Mouse (Mus musculus) bone marrow macrophage, adult 2 months (primary cell): ENCODE measurements around the gene Cyp46a1. TPM values are rescaled to one million over a fixed set of nuclear protein-coding genes. Genes with fewer than 3 reads are reported as not detected.

ENCODE experiments used
- H3K27ac ChIP-seq: 2 replicates; pipeline ENCODE4 v1.5.1; 2012; ENCODE audit warnings: low read depth, low read length; ENCODE audit not compliant: insufficient read depth
- H3K4me1 ChIP-seq: 2 replicates; pipeline ENCODE4 v1.6.1; 2012; ENCODE audit warnings: low read length; ENCODE audit not compliant: control insufficient read depth, insufficient read depth
- H3K4me3 ChIP-seq: 2 replicates; pipeline ENCODE4 v1.5.1; 2012; ENCODE audit warnings: mild to moderate bottlenecking, low read length, moderate library complexity; ENCODE audit not compliant: insufficient read depth
- CTCF ChIP-seq: IDR thresholded peaks from 2 replicates; pipeline ENCODE4 v1.5.1; 2012; ENCODE audit warnings: low read depth, mild to moderate bottlenecking, low read length, moderate library complexity
- POLR2A ChIP-seq: IDR thresholded peaks from 2 replicates; pipeline ENCODE4 v1.6.1; 2012; ENCODE audit warnings: mild to moderate bottlenecking, low read depth, low read length, borderline replicate concordance
- polyA plus RNA-seq: library from polyadenylated mRNA; stranded (reverse); fragments of >200 nt; gene quantifications from 2 replicates; pipeline ENCODE4 v1.2.4, GENCODE M21; 2012; ENCODE audit not compliant: missing spikeins, insufficient read depth, insufficient read length

The Cyp46a1 gene
- polyA plus RNA-seq, 1 experiment, result 0.36 TPM

DNA sequence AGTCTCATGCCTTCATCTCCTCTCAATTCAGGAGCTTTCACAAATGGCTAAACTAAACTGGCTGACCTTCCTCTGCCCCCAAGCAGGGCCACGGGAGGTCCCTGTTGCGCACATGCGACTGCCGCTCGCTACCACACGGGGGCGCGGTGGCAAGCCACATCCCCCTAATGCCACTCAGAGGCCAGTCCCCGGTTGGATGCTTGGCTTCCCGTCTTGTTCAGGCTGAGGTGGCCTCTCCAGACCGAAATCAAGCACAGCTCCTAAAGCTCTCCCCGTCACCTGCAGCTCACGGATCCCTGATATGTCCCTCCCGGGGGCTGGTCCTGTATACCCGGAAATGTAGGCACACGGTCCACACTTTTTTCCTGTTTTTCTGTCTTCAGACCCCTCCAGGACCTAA is 1.1 kb upstream of the Cyp46a1 start:
- peaks cover 5% of the 10 kb centered on the region; the same call in 1 of the 2 replicates for H3K4me1 ChIP-seq
- H3K4me3 ChIP-seq, result peak overlapping the region; percentile 39
- TF ChIP-seq POLR2A, result no peak
- TF ChIP-seq CTCF, result peak; percentile 86
- H3K27ac ChIP-seq, result no peak overlapping the region

DNA sequence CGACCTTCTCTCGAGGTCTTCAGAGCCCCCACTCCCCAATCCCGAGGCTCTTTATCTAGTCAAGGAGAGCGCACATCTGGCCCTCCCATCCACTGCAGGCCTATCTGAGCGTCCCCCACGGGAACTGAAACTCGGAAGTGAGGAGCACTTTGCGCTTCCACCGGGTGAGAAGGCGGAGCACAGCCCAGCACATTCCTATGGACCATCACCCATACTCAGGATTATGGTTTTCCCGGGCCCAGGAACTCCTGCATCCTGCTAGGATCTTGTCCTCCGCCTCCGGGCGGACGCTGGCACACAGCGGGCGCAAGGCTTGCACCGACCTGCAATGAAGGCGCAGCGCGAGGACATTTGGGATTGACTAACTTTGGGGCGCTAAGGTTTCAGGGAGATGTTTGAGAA is 699 bp upstream of the Cyp46a1 start:
- Histone ChIP-seq H3K27ac (peak overlapping the region; percentile 24; the same call in 1 of the 2 replicates), H3K4me3 (peak overlapping the region; percentile 39), H3K4me1 (peaks cover 5% of the 10 kb centered on the region; the same call in 1 of the 2 replicates)
- TF ChIP-seq POLR2A, result no peak
- no peak for TF ChIP-seq CTCF

GRCm38 (mm10) chr12:108334529-108334928 is 348 bp downstream of the Cyp46a1 start:
- Histone ChIP-seq H3K27ac (no peak overlapping the region), H3K4me1 (peaks cover 5% of the 10 kb centered on the region; the same call in 1 of the 2 replicates), H3K4me3 (peak overlapping the region; percentile 46)
- no peak for TF ChIP-seq CTCF
- no peak for TF ChIP-seq POLR2A

DNA sequence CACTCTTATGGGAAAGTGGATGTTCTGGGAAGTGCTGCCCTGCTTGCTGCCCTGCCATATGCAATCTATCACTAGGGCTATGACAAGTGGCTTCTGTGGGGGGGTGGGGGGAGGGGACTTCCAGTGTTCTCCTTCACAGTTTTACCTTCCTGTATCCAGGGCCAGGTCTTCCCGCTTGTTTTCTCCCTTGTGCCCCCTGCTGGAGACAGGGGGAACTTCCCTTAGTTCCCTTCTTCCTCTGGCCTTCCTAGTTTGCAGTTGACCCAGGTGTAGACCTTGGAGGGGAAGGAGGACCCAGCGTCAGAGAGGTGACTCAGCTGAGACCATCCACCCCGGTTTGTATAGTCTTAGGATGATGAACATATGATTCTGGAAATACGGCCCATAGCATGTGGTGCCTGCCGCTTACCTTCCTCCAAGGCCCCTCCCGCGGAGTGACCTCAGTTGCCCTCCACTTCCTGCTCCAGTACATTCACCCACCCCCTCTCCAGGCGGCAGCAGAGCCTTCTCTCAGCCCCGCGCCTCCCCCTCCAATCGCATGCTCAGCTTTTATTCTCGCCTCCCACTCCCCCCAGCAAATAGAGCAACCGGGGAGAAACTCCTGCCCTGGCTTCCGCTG is 4.5 kb downstream of the Cyp46a1 start:
- Histone ChIP-seq H3K27ac (no peak overlapping the region), H3K4me1 (0 out of 2 replicates have a peak, but pooled peaks cover under 1% of the 10 kb centered on the region), H3K4me3 (no peak overlapping the region)
- peak; percentile 63 for TF ChIP-seq CTCF
- TF ChIP-seq POLR2A, result no peak

DNA sequence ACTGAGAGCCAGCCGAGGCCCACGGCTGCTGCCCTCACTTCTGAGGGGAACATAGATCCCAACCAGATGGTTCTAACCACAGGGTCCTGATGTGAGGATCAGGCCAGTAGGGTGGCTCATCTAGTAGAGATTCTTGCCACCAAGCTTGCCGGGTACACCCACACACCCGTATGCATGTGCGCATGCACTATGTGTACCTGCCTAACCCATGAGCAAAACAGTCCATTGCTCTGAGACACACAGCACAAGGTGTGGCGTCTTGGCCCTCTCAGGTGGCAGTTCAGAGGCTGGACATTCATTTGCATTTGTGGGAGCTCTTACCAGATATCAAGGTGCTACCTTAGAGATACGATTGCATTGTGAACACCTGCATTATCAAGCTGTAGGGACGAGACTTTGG is 14.0 kb downstream of the Cyp46a1 start:
- Histone ChIP-seq H3K4me1 (no peaks in the 10 kb centered on the region), H3K4me3 (no peak overlapping the region), H3K27ac (no peak overlapping the region)
- TF ChIP-seq POLR2A (no peak), CTCF (no peak)

- Histone ChIP-seq H3K27ac (no peak overlapping the region), H3K4me3 (no peak overlapping the region), H3K4me1 (no peaks in the 10 kb centered on the region)
- TF ChIP-seq POLR2A, result no peak
- no peak for TF ChIP-seq CTCF
Measured at GRCm38 (mm10) chr12:108349026-108349425, 14.8 kb downstream of the Cyp46a1 start.

DNA sequence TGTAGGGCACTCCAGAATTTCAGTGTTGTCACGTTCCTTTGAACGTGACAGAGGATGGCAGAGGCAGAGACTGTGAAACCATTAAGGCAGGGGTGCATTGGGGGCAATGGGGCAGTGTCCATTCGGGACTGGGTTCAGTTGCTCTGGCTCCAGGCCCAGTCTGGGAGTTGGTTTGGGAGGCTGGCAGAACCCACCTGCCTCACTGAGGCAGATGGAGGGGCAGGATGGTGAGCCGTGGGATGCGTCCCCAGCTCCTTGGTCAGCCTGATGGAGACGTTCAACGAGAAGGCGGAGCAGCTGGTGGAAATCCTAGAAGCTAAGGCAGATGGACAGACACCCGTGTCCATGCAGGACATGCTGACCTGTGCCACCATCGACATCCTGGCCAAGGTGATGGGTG is 16.8 kb downstream of the Cyp46a1 start:
- H3K4me3 ChIP-seq, result no peak overlapping the region
- no peaks in the 10 kb centered on the region for H3K4me1 ChIP-seq
- no peak overlapping the region for H3K27ac ChIP-seq
- TF ChIP-seq CTCF (no peak), POLR2A (no peak)

DNA sequence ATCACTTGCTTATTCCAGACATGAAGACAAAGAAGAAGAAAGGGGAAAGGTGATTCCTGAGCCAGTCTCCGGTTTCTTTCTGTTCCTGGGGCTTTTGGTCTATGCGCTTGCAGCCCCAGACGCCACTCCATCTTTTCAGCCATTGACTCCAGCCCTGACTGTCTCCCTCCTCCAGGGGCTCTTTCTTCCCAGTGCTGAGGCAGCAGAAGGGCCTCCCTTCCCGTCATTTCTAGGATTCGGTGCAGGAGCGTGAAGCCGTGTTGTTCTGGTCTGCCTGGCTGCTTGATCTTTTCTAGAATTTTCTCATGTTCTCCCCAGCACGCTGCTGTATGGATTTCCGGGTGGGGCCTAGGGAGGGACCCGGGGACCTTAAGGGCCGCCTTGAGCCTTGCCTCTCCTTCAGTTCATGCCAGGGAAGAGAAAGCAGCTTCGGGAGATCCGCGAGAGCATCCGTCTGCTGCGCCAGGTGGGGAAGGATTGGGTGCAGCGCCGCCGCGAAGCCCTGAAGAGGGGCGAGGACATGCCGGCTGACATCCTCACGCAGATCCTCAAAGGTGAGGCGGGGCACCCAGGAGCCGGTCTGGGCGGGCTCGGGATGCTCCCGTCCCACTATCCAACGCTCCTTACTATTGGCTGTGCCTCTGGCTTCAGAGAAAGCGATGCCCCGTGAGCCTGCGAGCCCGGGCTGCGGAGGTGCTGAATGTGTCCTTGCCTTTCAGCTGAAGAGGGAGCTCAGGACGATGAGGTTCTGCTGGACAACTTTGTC is 18.4 kb downstream of the Cyp46a1 start:
- H3K4me3 ChIP-seq, result no peak overlapping the region
- H3K27ac ChIP-seq, result no peak overlapping the region
- TF ChIP-seq CTCF (no peak), POLR2A (no peak)
- no peaks in the 10 kb centered on the region for H3K4me1 ChIP-seq

DNA sequence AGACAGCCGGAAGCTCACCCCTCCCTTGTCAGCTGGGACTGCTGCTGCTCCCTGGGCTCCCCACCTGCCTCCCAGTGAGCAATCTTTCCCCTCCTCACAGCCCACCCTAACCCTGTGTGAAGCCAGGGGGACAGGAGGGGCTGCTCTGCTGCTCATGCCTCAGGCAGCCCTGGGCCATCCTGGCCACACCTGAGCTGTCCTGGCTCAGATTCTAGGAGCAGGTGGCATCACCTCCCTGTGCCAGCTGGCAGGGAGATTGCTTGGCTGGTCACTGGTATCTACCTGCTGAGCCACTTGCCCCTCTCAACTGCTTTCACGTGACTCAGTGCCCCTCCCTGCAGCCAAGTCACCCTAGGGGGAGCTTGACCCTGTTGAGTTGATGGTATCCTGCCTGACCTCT is 20.1 kb downstream of the Cyp46a1 start:
- Histone ChIP-seq H3K4me1 (no peaks in the 10 kb centered on the region), H3K4me3 (no peak overlapping the region), H3K27ac (no peak overlapping the region)
- TF ChIP-seq CTCF, result no peak
- TF ChIP-seq POLR2A, result no peak

GRCm38 (mm10) chr12:108355271-108355670 is 21.1 kb downstream of the Cyp46a1 start:
- TF ChIP-seq CTCF, result no peak
- TF ChIP-seq POLR2A, result no peak
- H3K4me1 ChIP-seq, result no peaks in the 10 kb centered on the region
- no peak overlapping the region for H3K27ac ChIP-seq
- no peak overlapping the region for H3K4me3 ChIP-seq
